Mouse (Mus musculus): ENCODE results near the gene B3gat1. TPM values are rescaled to one million over a fixed set of nuclear protein-coding genes. Genes with fewer than 3 reads are reported as not detected.

B3gat1 gene
- 141 and 149 TPM in 2 replicates for total RNA-seq (2014; rRNA removed)
- 40.0 and 42.0 TPM in 2 replicates for polyA plus RNA-seq (2015; fragmentation: Nextera tagmentation; extraction: Ambion mirVana)

- peak within 1 kb of the TSS; percentile 94 for H3K9ac ChIP-seq
- H3K4me1 ChIP-seq (ENCODE audit: insufficient read depth): peaks cover 29% of the 10 kb centered on the region
- TF ChIP-seq CTCF (IDR thresholded peaks at IDR 0.05; ENCODE audit: low read depth): no peak
- peak within 1 kb of the TSS; percentile 96 for H3K4me3 ChIP-seq (ENCODE audit: low read depth, low read length)
- peak within 1 kb of the TSS; percentile 85 for H3K4me2 ChIP-seq (ENCODE audit: low read depth)
- H3K27ac ChIP-seq (ENCODE audit: low read depth, low read length): peak within 1 kb of the TSS; percentile 93
- no peaks in the 10 kb centered on the region for H3K9me3 ChIP-seq (ENCODE audit: low read length)
- under 1% methylated on average over 42 of the region's 65 CpGs for WGBS
- DNase-seq (peak; percentile 89), ATAC-seq (peak; percentile 91)
- H3K27me3 ChIP-seq (ENCODE audit: insufficient read depth, low read length): no peaks in the 10 kb centered on the region
- H3K36me3 ChIP-seq (ENCODE audit: insufficient read depth): no peaks in the 10 kb centered on the region
Measured at GRCm38 (mm10) chr9:26733206-26733891, at the start of gene B3gat1. Gene B3gat1 (plus strand): TSS chr9:26733728.

GRCm38 (mm10) chr9:26689171-26689570, 44.4 kb upstream of the B3gat1 start:
- WGBS: 70% methylated on average over 1 of the region's 1 CpGs
- TF ChIP-seq CTCF (IDR thresholded peaks at IDR 0.05; ENCODE audit: low read depth): no peak
- Histone ChIP-seq H3K4me3 (ENCODE audit: low read depth, low read length) (no peak overlapping the region), H3K9me3 (ENCODE audit: low read length) (no peaks in the 10 kb centered on the region), H3K27ac (ENCODE audit: low read depth, low read length) (no peak overlapping the region), H3K27me3 (ENCODE audit: insufficient read depth, low read length) (no peaks in the 10 kb centered on the region), H3K36me3 (ENCODE audit: insufficient read depth) (no peaks in the 10 kb centered on the region), H3K9ac (no peak overlapping the region), H3K4me2 (ENCODE audit: low read depth) (no peak overlapping the region), H3K4me1 (ENCODE audit: insufficient read depth) (no peaks in the 10 kb centered on the region)
- DNase-seq: no peak
- ATAC-seq: no peak

- no peak overlapping the region for H3K4me2 ChIP-seq (ENCODE audit: low read depth)
- H3K9ac ChIP-seq: no peak overlapping the region
- H3K27me3 ChIP-seq (ENCODE audit: insufficient read depth, low read length): no peaks in the 10 kb centered on the region
- ATAC-seq (peak; percentile 78), DNase-seq (peak; percentile 17)
- 11% methylated on average over 7 of the region's 7 CpGs for WGBS
- no peak overlapping the region for H3K4me3 ChIP-seq (ENCODE audit: low read depth, low read length)
- TF ChIP-seq CTCF (IDR thresholded peaks at IDR 0.05; ENCODE audit: low read depth): no peak
- no peaks in the 10 kb centered on the region for H3K4me1 ChIP-seq (ENCODE audit: insufficient read depth)
- no peak overlapping the region for H3K27ac ChIP-seq (ENCODE audit: low read depth, low read length)
- no peaks in the 10 kb centered on the region for H3K9me3 ChIP-seq (ENCODE audit: low read length)
- no peaks in the 10 kb centered on the region for H3K36me3 ChIP-seq (ENCODE audit: insufficient read depth)
Measured at GRCm38 (mm10) chr9:26689956-26690698, 43.4 kb upstream of the B3gat1 start.

- ATAC-seq: no peak
- H3K9me3 ChIP-seq (ENCODE audit: low read length): no peaks in the 10 kb centered on the region
- no peaks in the 10 kb centered on the region for H3K27me3 ChIP-seq (ENCODE audit: insufficient read depth, low read length)
- no peak for TF ChIP-seq CTCF (IDR thresholded peaks at IDR 0.05; ENCODE audit: low read depth)
- H3K36me3 ChIP-seq (ENCODE audit: insufficient read depth): no peaks in the 10 kb centered on the region
- H3K4me2 ChIP-seq (ENCODE audit: low read depth): no peak overlapping the region
- no peak overlapping the region for H3K27ac ChIP-seq (ENCODE audit: low read depth, low read length)
- no peaks in the 10 kb centered on the region for H3K4me1 ChIP-seq (ENCODE audit: insufficient read depth)
- H3K9ac ChIP-seq: no peak overlapping the region
- no peak overlapping the region for H3K4me3 ChIP-seq (ENCODE audit: low read depth, low read length)
- DNase-seq: no peak
- WGBS: 68% methylated on average over 4 of the region's 4 CpGs
Measured at GRCm38 (mm10) chr9:26692641-26693040, 40.9 kb upstream of the B3gat1 start.

GRCm38 (mm10) chr9:26694656-26695055, 38.9 kb upstream of the B3gat1 start:
- no peaks in the 10 kb centered on the region for H3K27me3 ChIP-seq (ENCODE audit: insufficient read depth, low read length)
- no peak overlapping the region for H3K9ac ChIP-seq
- no peaks in the 10 kb centered on the region for H3K36me3 ChIP-seq (ENCODE audit: insufficient read depth)
- H3K27ac ChIP-seq (ENCODE audit: low read depth, low read length): no peak overlapping the region
- TF ChIP-seq CTCF (IDR thresholded peaks at IDR 0.05; ENCODE audit: low read depth): no peak
- H3K9me3 ChIP-seq (ENCODE audit: low read length): no peaks in the 10 kb centered on the region
- H3K4me1 ChIP-seq (ENCODE audit: insufficient read depth): no peaks in the 10 kb centered on the region
- 81% methylated on average over 3 of the region's 3 CpGs for WGBS
- ATAC-seq (no peak), DNase-seq (no peak)
- H3K4me3 ChIP-seq (ENCODE audit: low read depth, low read length): no peak overlapping the region
- no peak overlapping the region for H3K4me2 ChIP-seq (ENCODE audit: low read depth)

DNA sequence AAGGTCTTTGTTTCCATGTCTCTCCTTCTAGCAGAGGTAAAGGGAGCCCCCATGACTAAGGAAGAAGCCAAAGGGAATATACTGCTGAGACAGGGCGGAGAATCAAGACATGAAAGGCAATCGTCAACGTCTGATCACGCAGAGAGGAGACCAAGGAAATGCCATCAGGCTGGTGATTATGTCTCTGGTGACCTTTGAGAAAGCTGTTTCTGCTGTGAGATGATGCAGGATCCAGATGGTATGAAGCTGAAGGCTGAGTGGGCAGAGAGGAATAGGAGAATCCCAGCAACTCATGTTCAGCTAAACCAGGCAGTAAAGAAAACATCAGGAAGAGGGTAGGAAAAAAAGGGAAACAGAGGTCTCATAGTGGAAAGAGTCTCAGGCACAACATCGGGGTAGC, 38.4 kb upstream of the B3gat1 start:
- H3K9ac ChIP-seq: no peak overlapping the region
- no peaks in the 10 kb centered on the region for H3K9me3 ChIP-seq (ENCODE audit: low read length)
- 78% methylated on average over 5 of the region's 5 CpGs for WGBS
- ATAC-seq: no peak
- no peak overlapping the region for H3K4me2 ChIP-seq (ENCODE audit: low read depth)
- no peak for DNase-seq
- no peaks in the 10 kb centered on the region for H3K36me3 ChIP-seq (ENCODE audit: insufficient read depth)
- no peaks in the 10 kb centered on the region for H3K4me1 ChIP-seq (ENCODE audit: insufficient read depth)
- no peak overlapping the region for H3K27ac ChIP-seq (ENCODE audit: low read depth, low read length)
- no peak for TF ChIP-seq CTCF (IDR thresholded peaks at IDR 0.05; ENCODE audit: low read depth)
- H3K27me3 ChIP-seq (ENCODE audit: insufficient read depth, low read length): no peaks in the 10 kb centered on the region
- no peak overlapping the region for H3K4me3 ChIP-seq (ENCODE audit: low read depth, low read length)

GRCm38 (mm10) chr9:26698286-26698685, 35.2 kb upstream of the B3gat1 start:
- Histone ChIP-seq H3K4me3 (ENCODE audit: low read depth, low read length) (no peak overlapping the region), H3K27ac (ENCODE audit: low read depth, low read length) (no peak overlapping the region), H3K9me3 (ENCODE audit: low read length) (no peaks in the 10 kb centered on the region), H3K9ac (no peak overlapping the region), H3K4me2 (ENCODE audit: low read depth) (no peak overlapping the region), H3K36me3 (ENCODE audit: insufficient read depth) (no peaks in the 10 kb centered on the region), H3K27me3 (ENCODE audit: insufficient read depth, low read length) (no peaks in the 10 kb centered on the region), H3K4me1 (ENCODE audit: insufficient read depth) (no peaks in the 10 kb centered on the region)
- WGBS: 61% methylated on average over 2 of the region's 2 CpGs
- TF ChIP-seq CTCF (IDR thresholded peaks at IDR 0.05; ENCODE audit: low read depth): no peak
- ATAC-seq (no peak), DNase-seq (no peak)
